Mouse (Mus musculus): ENCODE results near the gene Wnt10a.
A peak's percentile ranks its signal among the peaks of the same experiment; 100 is the strongest.

- no peak for TF ChIP-seq CTCF (IDR thresholded peaks at IDR 0.05; ENCODE audit: control insufficient read depth, insufficient read depth, insufficient replicate concordance, low read depth, low read length)
- peak; percentile 89 for TF ChIP-seq POLR2A (IDR thresholded peaks at IDR 0.05; ENCODE audit: control insufficient read depth, low read depth, low read length)
Observed at GRCm38 (mm10) chr1:74816612-74817199, 25.4 kb downstream of the Wnt10a start.

Measured in testis, adult 2 months (tissue).